Mouse (Mus musculus) liver, embryonic 14.5 days (tissue): ENCODE data around the gene Mgat4b.

Experiments used
- CTCF ChIP-seq: IDR thresholded peaks from 2 replicates; pipeline ENCODE4 v1.5.1; 2016; ENCODE audit warnings: antibody characterized with exemption, low read depth, control low read depth
- EP300 ChIP-seq: IDR thresholded peaks from 2 replicates; pipeline ENCODE4 v1.6.1; 2016; ENCODE audit warnings: antibody characterized with exemption, low read depth

DNA sequence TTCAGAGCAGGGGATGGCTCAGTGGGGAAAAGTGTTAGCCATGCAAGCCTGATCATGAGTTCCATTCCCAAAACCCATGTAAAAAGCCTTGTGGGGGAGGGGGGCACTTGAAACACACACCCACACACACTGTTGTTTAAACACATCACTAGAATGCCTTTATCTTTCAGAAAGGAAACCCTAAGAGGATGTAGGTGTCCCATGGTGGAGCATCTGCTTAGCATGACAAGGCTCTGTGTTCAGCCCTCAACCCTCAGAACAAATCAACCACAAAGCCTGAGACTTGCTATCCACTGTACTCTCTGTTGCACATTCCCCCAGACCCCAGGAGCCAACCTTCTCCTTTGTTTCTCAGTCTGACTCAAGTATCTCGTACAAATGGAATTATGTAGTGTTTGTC, 69.4 kb downstream of the Mgat4b start:
- TF ChIP-seq CTCF (no peak), EP300 (no peak)
